Mouse (Mus musculus) frontal cortex, postnatal 36 days (tissue): ENCODE results near the gene Otogl.
A peak's percentile ranks its signal among the peaks of the same experiment; 100 is the strongest.

Experiments
- DNase-seq, 2 experiments: peaks; one replicate each; pipeline ENCODE4 v3.0.0; 2022; ENCODE audit warnings: low spot score in 2 of 2

Gene Otogl

GRCm38 (mm10) chr10:107906453-107906852 lies 5.5 kb downstream of the Otogl start:
- DNase-seq, result no peak

- DNase-seq, result no peak
These were observed 6.5 kb downstream of the Otogl start for GRCm38 (mm10) chr10:107905274-107906034.

- no peak for DNase-seq
These were observed 10.0 kb downstream of the Otogl start for GRCm38 (mm10) chr10:107901958-107902357.

GRCm38 (mm10) chr10:107901204-107901879 lies 10.6 kb downstream of the Otogl start:
- DNase-seq, result no peak

- no peak for DNase-seq
These were observed 12.0 kb downstream of the Otogl start for GRCm38 (mm10) chr10:107899946-107900345.

- no peak for DNase-seq
These were observed 15.8 kb downstream of the Otogl start for GRCm38 (mm10) chr10:107896158-107896557.

GRCm38 (mm10) chr10:107894663-107895581 lies 17.0 kb downstream of the Otogl start:
- no peak for DNase-seq

GRCm38 (mm10) chr10:107890400-107890799 lies 21.5 kb downstream of the Otogl start:
- DNase-seq, result no peak

- DNase-seq, result no peak
These were observed 39.4 kb downstream of the Otogl start for GRCm38 (mm10) chr10:107872542-107872941.

GRCm38 (mm10) chr10:107872109-107872508 lies 39.8 kb downstream of the Otogl start:
- DNase-seq, result no peak

- DNase-seq, result no peak
These were observed 41.4 kb downstream of the Otogl start for GRCm38 (mm10) chr10:107870540-107870939.

- DNase-seq, result no peak
These were observed 43.0 kb downstream of the Otogl start for GRCm38 (mm10) chr10:107868904-107869303.

GRCm38 (mm10) chr10:107867414-107867813 lies 44.5 kb downstream of the Otogl start:
- no peak for DNase-seq

GRCm38 (mm10) chr10:107860235-107860917 lies 51.6 kb downstream of the Otogl start:
- DNase-seq, result no peak

GRCm38 (mm10) chr10:107859220-107859619 lies 52.7 kb downstream of the Otogl start:
- no peak for DNase-seq

- DNase-seq, result peak; percentile 37 to 52
These were observed 53.2 kb downstream of the Otogl start for GRCm38 (mm10) chr10:107858684-107859083.

GRCm38 (mm10) chr10:107844906-107845305 lies 67.0 kb downstream of the Otogl start:
- no peak for DNase-seq

GRCm38 (mm10) chr10:107834452-107835239 lies 77.3 kb downstream of the Otogl start:
- no peak for DNase-seq

- DNase-seq, result no peak
These were observed 82.8 kb downstream of the Otogl start for GRCm38 (mm10) chr10:107829151-107829550.

- DNase-seq, result peak; percentile 6 to 15
These were observed 98.0 kb downstream of the Otogl start for GRCm38 (mm10) chr10:107813814-107814483.
